Mouse (Mus musculus) brain, embryonic 14.5 days (tissue): ENCODE measurements around the gene Spag16.

Experiments
- CTCF ChIP-seq: fragments of 200-500 bp; IDR thresholded peaks from 2 replicates; pipeline ENCODE4 v1.5.1; 2012; ENCODE audit warnings: inconsistent platforms, mild to moderate bottlenecking, moderate library complexity, borderline replicate concordance; ENCODE audit not compliant: insufficient read depth, insufficient read length; ENCODE audit errors: extremely low read depth
- POLR2A ChIP-seq: fragments of 200-500 bp; IDR thresholded peaks from 2 replicates; pipeline ENCODE4 v1.6.1; 2012; ENCODE audit warnings: mild to moderate bottlenecking, inconsistent platforms, borderline replicate concordance; ENCODE audit not compliant: poor library complexity, insufficient read depth, insufficient read length, severe bottlenecking; ENCODE audit errors: extremely low read depth

- no peak for TF ChIP-seq POLR2A
- no peak for TF ChIP-seq CTCF
Observed at GRCm38 (mm10) chr1:70725655-70726066, 898.9 kb downstream of the Spag16 start, which contains the start of gene Vwc2l.
